Mouse (Mus musculus) stomach, postnatal 0 days (tissue): ENCODE data around the gene Polr1d.

ENCODE experiments used
- CTCF ChIP-seq: IDR thresholded peaks from 2 replicates; pipeline ENCODE4 v1.5.1; 2016; ENCODE audit warnings: antibody characterized with exemption, low read depth, mild to moderate bottlenecking, moderate library complexity
- EP300 ChIP-seq: optimal IDR thresholded peaks from 2 replicates; pipeline ENCODE3; 2016; ENCODE audit warnings: antibody characterized with exemption

GRCm38 (mm10) chr5:147052309-147052558 lies 24.6 kb upstream of the Polr1d start:
- TF ChIP-seq CTCF, result no peak
- TF ChIP-seq EP300, result no peak
